Mouse (Mus musculus): ENCODE measurements around the gene Kctd7. TPM values are rescaled to one million over a fixed set of nuclear protein-coding genes. Genes with fewer than 3 reads are reported as not detected.

Kctd7 gene
- polyA plus RNA-seq, 1 experiment from 2014 or later, result 6.0 TPM

GRCm38 (mm10) chr5:130192356-130192944 is 47.8 kb downstream of the Kctd7 start:
- no peak overlapping the region for H3K4me2 ChIP-seq
- H3K9ac ChIP-seq, result no peak overlapping the region
- no peak overlapping the region for H3K27ac ChIP-seq (replicated peaks)
- H3K27me3 ChIP-seq, result no peaks in the 10 kb centered on the region
- no peak overlapping the region for H3K4me3 ChIP-seq (replicated peaks)
- peaks cover 9% of the 10 kb centered on the region for H3K4me1 ChIP-seq (replicated peaks)
- peaks cover 98% of the 10 kb centered on the region for H3K36me3 ChIP-seq (replicated peaks)
- 78% methylated on average over 2 of the region's 2 CpGs for WGBS (ENCODE audit: insufficient replicate concordance)
- no peak for ATAC-seq (ENCODE audit: insufficient read depth)
- H3K9me3 ChIP-seq (replicated peaks), result no peaks in the 10 kb centered on the region

- peaks cover 98% of the 10 kb centered on the region for H3K36me3 ChIP-seq (replicated peaks)
- no peaks in the 10 kb centered on the region for H3K9me3 ChIP-seq (replicated peaks)
- ATAC-seq (ENCODE audit: insufficient read depth), result no peak
- H3K4me2 ChIP-seq, result no peak overlapping the region
- no peaks in the 10 kb centered on the region for H3K27me3 ChIP-seq
- H3K4me3 ChIP-seq (replicated peaks), result no peak overlapping the region
- H3K27ac ChIP-seq (replicated peaks), result no peak overlapping the region
- no peak overlapping the region for H3K9ac ChIP-seq
- peaks cover 6% of the 10 kb centered on the region; the same call in 1 of the 2 replicates for H3K4me1 ChIP-seq (replicated peaks)
- 87% methylated on average over 3 of the region's 3 CpGs for WGBS (ENCODE audit: insufficient replicate concordance)
Observed at GRCm38 (mm10) chr5:130193760-130194159, 49.1 kb downstream of the Kctd7 start.

- H3K27me3 ChIP-seq, result no peaks in the 10 kb centered on the region
- H3K4me1 ChIP-seq (replicated peaks), result peaks cover 6% of the 10 kb centered on the region; the same call in 1 of the 2 replicates
- WGBS (ENCODE audit: insufficient replicate concordance), result 78% methylated on average over 1 of the region's 1 CpGs
- H3K27ac ChIP-seq (replicated peaks), result peak overlapping the region; percentile 6; the same call in 1 of the 2 replicates
- no peaks in the 10 kb centered on the region for H3K9me3 ChIP-seq (replicated peaks)
- no peak overlapping the region for H3K9ac ChIP-seq
- peaks cover 97% of the 10 kb centered on the region for H3K36me3 ChIP-seq (replicated peaks)
- ATAC-seq (ENCODE audit: insufficient read depth), result no peak
- no peak overlapping the region for H3K4me3 ChIP-seq (replicated peaks)
- H3K4me2 ChIP-seq, result no peak overlapping the region
Observed at GRCm38 (mm10) chr5:130196307-130196706, 51.6 kb downstream of the Kctd7 start.

- 83% methylated on average over 3 of the region's 3 CpGs for WGBS (ENCODE audit: insufficient replicate concordance)
- Histone ChIP-seq H3K4me3 (replicated peaks) (no peak overlapping the region), H3K27me3 (no peaks in the 10 kb centered on the region), H3K27ac (replicated peaks) (no peak overlapping the region), H3K9ac (no peak overlapping the region), H3K4me1 (replicated peaks) (peaks cover 6% of the 10 kb centered on the region; the same call in 1 of the 2 replicates), H3K36me3 (replicated peaks) (peaks cover 94% of the 10 kb centered on the region), H3K9me3 (replicated peaks) (no peaks in the 10 kb centered on the region), H3K4me2 (no peak overlapping the region)
- ATAC-seq (ENCODE audit: insufficient read depth), result no peak
Observed at GRCm38 (mm10) chr5:130197454-130197853, 52.8 kb downstream of the Kctd7 start.

- Histone ChIP-seq H3K9ac (no peak overlapping the region), H3K4me1 (replicated peaks) (peaks cover 6% of the 10 kb centered on the region; the same call in 1 of the 2 replicates), H3K27me3 (no peaks in the 10 kb centered on the region), H3K9me3 (replicated peaks) (no peaks in the 10 kb centered on the region), H3K4me2 (no peak overlapping the region), H3K27ac (replicated peaks) (no peak overlapping the region), H3K36me3 (replicated peaks) (peaks cover 94% of the 10 kb centered on the region), H3K4me3 (replicated peaks) (no peak overlapping the region)
- WGBS (ENCODE audit: insufficient replicate concordance), result 82% methylated on average over 7 of the region's 7 CpGs
- ATAC-seq (ENCODE audit: insufficient read depth), result no peak
Observed at GRCm38 (mm10) chr5:130197981-130198380, 53.3 kb downstream of the Kctd7 start.

GRCm38 (mm10) chr5:130200233-130201029 is 55.8 kb downstream of the Kctd7 start:
- 84% methylated on average over 10 of the region's 10 CpGs for WGBS (ENCODE audit: insufficient replicate concordance)
- peak; percentile 49 for ATAC-seq (ENCODE audit: insufficient read depth)
- Histone ChIP-seq H3K36me3 (replicated peaks) (peaks cover 84% of the 10 kb centered on the region), H3K27me3 (no peaks in the 10 kb centered on the region), H3K9me3 (replicated peaks) (no peaks in the 10 kb centered on the region), H3K9ac (no peak overlapping the region), H3K27ac (replicated peaks) (no peak overlapping the region), H3K4me3 (replicated peaks) (no peak overlapping the region), H3K4me1 (replicated peaks) (peaks cover 10% of the 10 kb centered on the region; the same call in 1 of the 2 replicates), H3K4me2 (no peak overlapping the region)

- H3K4me2 ChIP-seq, result no peak overlapping the region
- H3K9me3 ChIP-seq (replicated peaks), result no peaks in the 10 kb centered on the region
- 61% methylated on average over 4 of the region's 4 CpGs for WGBS (ENCODE audit: insufficient replicate concordance)
- no peak overlapping the region for H3K9ac ChIP-seq
- no peak overlapping the region for H3K27ac ChIP-seq (replicated peaks)
- H3K36me3 ChIP-seq (replicated peaks), result peaks cover 74% of the 10 kb centered on the region
- H3K4me3 ChIP-seq (replicated peaks), result no peak overlapping the region
- peaks cover 4% of the 10 kb centered on the region; the same call in 1 of the 2 replicates for H3K4me1 ChIP-seq (replicated peaks)
- no peak for ATAC-seq (ENCODE audit: insufficient read depth)
- H3K27me3 ChIP-seq, result no peaks in the 10 kb centered on the region
Observed at GRCm38 (mm10) chr5:130203948-130204347, 59.3 kb downstream of the Kctd7 start.

GRCm38 (mm10) chr5:130204560-130204959 is 59.9 kb downstream of the Kctd7 start:
- no peak for ATAC-seq (ENCODE audit: insufficient read depth)
- H3K36me3 ChIP-seq (replicated peaks), result peaks cover 74% of the 10 kb centered on the region
- H3K9me3 ChIP-seq (replicated peaks), result no peaks in the 10 kb centered on the region
- no peak overlapping the region for H3K9ac ChIP-seq
- no peak overlapping the region for H3K27ac ChIP-seq (replicated peaks)
- H3K4me2 ChIP-seq, result no peak overlapping the region
- WGBS (ENCODE audit: insufficient replicate concordance), result 73% methylated on average over 6 of the region's 6 CpGs
- H3K27me3 ChIP-seq, result no peaks in the 10 kb centered on the region
- H3K4me1 ChIP-seq (replicated peaks), result peaks cover 4% of the 10 kb centered on the region; the same call in 1 of the 2 replicates
- H3K4me3 ChIP-seq (replicated peaks), result no peak overlapping the region

Other genes starting within 250 kb of the Kctd7 start
- gene Zbed5, start 249.1 kb upstream of the Kctd7 start, polyA plus RNA-seq (2015; fragmentation: Nextera tagmentation; extraction: Ambion mirVana), result 0.62 and 0.69 TPM in 2 replicates
- 0.10 and 0.20 TPM in 2 replicates for gene Phkg1, start 246.3 kb upstream of the Kctd7 start, polyA plus RNA-seq (2015; fragmentation: Nextera tagmentation; extraction: Ambion mirVana)
- 0.29 and 0.67 TPM in 2 replicates for gene Nupr1l, start 236.3 kb upstream of the Kctd7 start, polyA plus RNA-seq (2015; fragmentation: Nextera tagmentation; extraction: Ambion mirVana)
- gene Vkorc1l1, start 202.9 kb upstream of the Kctd7 start, polyA plus RNA-seq (2015; fragmentation: Nextera tagmentation; extraction: Ambion mirVana), result 18.4 and 21.7 TPM in 2 replicates
- gene Gusb, start 141.8 kb upstream of the Kctd7 start, polyA plus RNA-seq (2015; fragmentation: Nextera tagmentation; extraction: Ambion mirVana), result 32.5 and 34.1 TPM in 2 replicates
- 53.1 and 57.8 TPM in 2 replicates for gene Asl, start 115.6 kb upstream of the Kctd7 start, polyA plus RNA-seq (2015; fragmentation: Nextera tagmentation; extraction: Ambion mirVana)
- 23.1 and 24.0 TPM in 2 replicates for gene Crcp, start 115.6 kb upstream of the Kctd7 start, polyA plus RNA-seq (2015; fragmentation: Nextera tagmentation; extraction: Ambion mirVana)
- gene Tpst1, start 71.5 kb upstream of the Kctd7 start, polyA plus RNA-seq (2015; fragmentation: Nextera tagmentation; extraction: Ambion mirVana), result 22.6 and 23.0 TPM in 2 replicates
- 22.7 and 25.2 TPM in 2 replicates for gene Rabgef1, start 26.9 kb downstream of the Kctd7 start, polyA plus RNA-seq (2015; fragmentation: Nextera tagmentation; extraction: Ambion mirVana)
- gene Tmem248, start 72.2 kb downstream of the Kctd7 start, polyA plus RNA-seq (2015; fragmentation: Nextera tagmentation; extraction: Ambion mirVana), result 22.7 and 26.2 TPM in 2 replicates
- gene Sbds, start 110.7 kb downstream of the Kctd7 start, polyA plus RNA-seq (2015; fragmentation: Nextera tagmentation; extraction: Ambion mirVana), result 42.5 and 46.6 TPM in 2 replicates
- 10.9 and 11.2 TPM in 2 replicates for gene Tyw1, start 110.8 kb downstream of the Kctd7 start, polyA plus RNA-seq (2015; fragmentation: Nextera tagmentation; extraction: Ambion mirVana)
- gene Caln1, start 224.6 kb downstream of the Kctd7 start, polyA plus RNA-seq (2015; fragmentation: Nextera tagmentation; extraction: Ambion mirVana), result not detected in 2 replicates
- not detected in 2 replicates for gene A330070K13Rik, start 239.8 kb downstream of the Kctd7 start, polyA plus RNA-seq (2015; fragmentation: Nextera tagmentation; extraction: Ambion mirVana)

Data from liver, embryonic 15.5 days (tissue).